Mouse (Mus musculus): ENCODE data around the gene Aven.

The Aven gene

GRCm38 (mm10) chr2:112493539-112494260 is 936 bp downstream of the Aven start:
- WGBS: 38% methylated on average over 11 of the region's 11 CpGs

GRCm38 (mm10) chr2:112497851-112498250 is 5.1 kb downstream of the Aven start:
- 81% methylated on average over 7 of the region's 7 CpGs for WGBS

GRCm38 (mm10) chr2:112501209-112501608 is 8.4 kb downstream of the Aven start:
- WGBS: 7% methylated on average over 6 of the region's 6 CpGs

- 88% methylated on average over 6 of the region's 6 CpGs for WGBS
These were observed 11.2 kb downstream of the Aven start for GRCm38 (mm10) chr2:112503978-112504377.

- 56% methylated on average over 5 of the region's 5 CpGs for WGBS
These were observed 14.2 kb downstream of the Aven start for GRCm38 (mm10) chr2:112506841-112507435.

- 95% methylated on average over 1 of the region's 1 CpGs for WGBS
These were observed 14.7 kb downstream of the Aven start for GRCm38 (mm10) chr2:112507444-112507843.

GRCm38 (mm10) chr2:112510140-112510539 is 17.4 kb downstream of the Aven start:
- 89% methylated on average over 4 of the region's 4 CpGs for WGBS

- WGBS: 91% methylated on average over 1 of the region's 1 CpGs
These were observed 20.3 kb downstream of the Aven start for GRCm38 (mm10) chr2:112513036-112513435.

- 93% methylated on average over 3 of the region's 3 CpGs for WGBS
These were observed 24.0 kb downstream of the Aven start for GRCm38 (mm10) chr2:112516728-112517127.

GRCm38 (mm10) chr2:112517218-112517617 is 24.5 kb downstream of the Aven start:
- WGBS: 89% methylated on average over 3 of the region's 3 CpGs

GRCm38 (mm10) chr2:112520526-112521482 is 28.0 kb downstream of the Aven start:
- WGBS: 95% methylated on average over 4 of the region's 4 CpGs

GRCm38 (mm10) chr2:112526933-112527332 is 34.2 kb downstream of the Aven start:
- WGBS: 66% methylated on average over 3 of the region's 3 CpGs

GRCm38 (mm10) chr2:112532812-112533496 is 40.2 kb downstream of the Aven start:
- WGBS: 79% methylated on average over 10 of the region's 10 CpGs

- 38% methylated on average over 14 of the region's 14 CpGs for WGBS
These were observed 42.0 kb downstream of the Aven start for GRCm38 (mm10) chr2:112534677-112535222.

- WGBS: 94% methylated on average over 1 of the region's 1 CpGs
These were observed 46.0 kb downstream of the Aven start for GRCm38 (mm10) chr2:112538783-112539182.

GRCm38 (mm10) chr2:112541695-112542285 is 49.0 kb downstream of the Aven start:
- WGBS: 48% methylated on average over 5 of the region's 5 CpGs

GRCm38 (mm10) chr2:112556527-112556926 is 63.8 kb downstream of the Aven start:
- WGBS: 92% methylated on average over 10 of the region's 10 CpGs

GRCm38 (mm10) chr2:112561549-112561948 is 68.8 kb downstream of the Aven start:
- 87% methylated on average over 7 of the region's 7 CpGs for WGBS

GRCm38 (mm10) chr2:112565060-112565459 is 72.3 kb downstream of the Aven start:
- WGBS: 100% methylated on average over 1 of the region's 1 CpGs

- 74% methylated on average over 4 of the region's 4 CpGs for WGBS
These were observed 73.7 kb downstream of the Aven start for GRCm38 (mm10) chr2:112566290-112567085.

Data from cerebral cortex, adult 2 months (tissue).